21 mouse cellular contexts compared by ENCODE assay signal in genomic region chr8:127799849-127800471, GRCm38 (mm10).
DNase-seq lines count a peak whose midpoint lies in the region; ATAC-seq lines count a peak whose summit lies in the region.
"Had no signal": no experiment of that assay in that cellular context is flagged by ENCODE, and none has a peak within 500 bp of the region (broad histone marks: within the 10 kb centered on the region; RNA-seq: fewer than 3 reads in every experiment).

No protein-coding gene starts in this region.

- H3K4me2 ChIP-seq in liver, embryonic 11.5 days: no peak overlapping the region
- H3K4me2 ChIP-seq in liver, embryonic 12.5 days: no peak overlapping the region
- no peak overlapping the region for H3K4me2 ChIP-seq in midbrain, embryonic 11.5 days
- H3K4me2 ChIP-seq: embryonic facial prominence, embryonic 12.5 days; forebrain, embryonic 13.5 days; forebrain, embryonic 15.5 days had no signal

- H3K4me1 ChIP-seq in liver, embryonic 11.5 days (replicated peaks; ENCODE audit: control insufficient read depth, insufficient read depth, low read length): no peaks in the 10 kb centered on the region; the same call in 1 of the 2 replicates
- 0 out of 2 replicates have a peak, but pooled peaks cover 3% of the 10 kb centered on the region for H3K4me1 ChIP-seq in liver, embryonic 12.5 days
- no peaks in the 10 kb centered on the region for H3K4me1 ChIP-seq in midbrain, embryonic 11.5 days (ENCODE audit: control insufficient read depth, insufficient read depth, low read length)
- peaks cover 7% of the 10 kb centered on the region for H3K4me1 ChIP-seq in midbrain, embryonic 10.5 days

- no peak overlapping the region for H3K27ac ChIP-seq in liver, embryonic 11.5 days (ENCODE audit: low read depth, low read length)
- no peak overlapping the region for H3K27ac ChIP-seq in liver, embryonic 12.5 days
- H3K27ac ChIP-seq in midbrain, embryonic 11.5 days (ENCODE audit: low read depth, low read length): no peak overlapping the region
- H3K27ac ChIP-seq in midbrain, embryonic 10.5 days (replicated peaks): no peak overlapping the region
- H3K27ac ChIP-seq: embryonic facial prominence, embryonic 10.5 days; embryonic facial prominence, embryonic 12.5 days; forebrain, embryonic 13.5 days; forebrain, embryonic 15.5 days had no signal

- no peak for DNase-seq in liver, embryonic 11.5 days (ENCODE audit: low spot score)
- peak; percentile 74 for DNase-seq in midbrain, embryonic 11.5 days (ENCODE audit: low spot score, missing footprints)
- DNase-seq in midbrain, embryonic 10.5 days (ENCODE audit: low spot score): no peak
- DNase-seq in 416B (ENCODE audit: low read depth): peak; percentile 76
- no peak for DNase-seq in kidney, postnatal 25 days
- no peak for DNase-seq in embryo, embryonic 10 days (ENCODE audit: low spot score)
- DNase-seq: adrenal gland, adult 2 months; adrenal gland, postnatal 10 days; adrenal gland, postnatal 36 days; cerebellum, adult 11-12 months; cerebellum, adult 2 months; cerebellum, adult 9-10 months; cerebellum, postnatal 10 days; cerebellum, postnatal 25 days; forebrain, postnatal 0 days had no signal

- H3K9me3 ChIP-seq in liver, embryonic 11.5 days (ENCODE audit: control insufficient read depth, low read length): no peaks in the 10 kb centered on the region
- no peaks in the 10 kb centered on the region for H3K9me3 ChIP-seq in liver, embryonic 12.5 days (replicated peaks)
- H3K9me3 ChIP-seq in midbrain, embryonic 11.5 days (ENCODE audit: control insufficient read depth, low read length): no peaks in the 10 kb centered on the region
- H3K9me3 ChIP-seq in midbrain, embryonic 10.5 days (replicated peaks): no peaks in the 10 kb centered on the region
- H3K9me3 ChIP-seq: embryonic facial prominence, embryonic 10.5 days; embryonic facial prominence, embryonic 12.5 days; forebrain, embryonic 13.5 days; forebrain, embryonic 15.5 days had no signal

- 53% methylated on average over 6 of the region's 6 CpGs for WGBS in liver, embryonic 11.5 days
- 36% methylated on average over 6 of the region's 6 CpGs for WGBS in liver, embryonic 12.5 days (ENCODE audit: insufficient replicate concordance)
- 84% methylated on average over 6 of the region's 6 CpGs for WGBS in midbrain, embryonic 11.5 days
- 87% methylated on average over 6 of the region's 6 CpGs for WGBS in midbrain, embryonic 10.5 days

- H3K27me3 ChIP-seq in liver, embryonic 11.5 days (replicated peaks; ENCODE audit: control insufficient read depth, insufficient read depth, low read length): no peaks in the 10 kb centered on the region
- no peaks in the 10 kb centered on the region for H3K27me3 ChIP-seq in liver, embryonic 12.5 days (replicated peaks)
- H3K27me3 ChIP-seq in midbrain, embryonic 11.5 days (ENCODE audit: control insufficient read depth, insufficient read depth, low read length): no peaks in the 10 kb centered on the region
- H3K27me3 ChIP-seq in midbrain, embryonic 10.5 days (ENCODE audit: low read depth, poor library complexity, severe bottlenecking): no peaks in the 10 kb centered on the region
- H3K27me3 ChIP-seq: embryonic facial prominence, embryonic 12.5 days; forebrain, embryonic 13.5 days; forebrain, embryonic 15.5 days had no signal

- no peak overlapping the region for H3K4me3 ChIP-seq in liver, embryonic 11.5 days (ENCODE audit: low read depth, low read length)
- H3K4me3 ChIP-seq in liver, embryonic 12.5 days: no peak overlapping the region
- H3K4me3 ChIP-seq in midbrain, embryonic 11.5 days (ENCODE audit: low read depth, low read length): no peak overlapping the region
- no peak overlapping the region for H3K4me3 ChIP-seq in midbrain, embryonic 10.5 days
- H3K4me3 ChIP-seq: embryonic facial prominence, embryonic 10.5 days; embryonic facial prominence, embryonic 12.5 days; forebrain, embryonic 13.5 days; forebrain, embryonic 15.5 days had no signal

- 0 out of 2 replicates have a peak, but pooled peaks have one; percentile 18 for ATAC-seq in liver, embryonic 11.5 days (replicated peaks; ENCODE audit: low FRiP score)
- no peak for ATAC-seq in liver, embryonic 12.5 days
- ATAC-seq in midbrain, embryonic 11.5 days (ENCODE audit: low FRiP score): no peak
- peak; percentile 44; the same call in 1 of the 2 replicates for ATAC-seq in megakaryocyte progenitor cell, adult 5-6 weeks (replicated peaks; ENCODE audit: poor library complexity)
- ATAC-seq: forebrain, embryonic 13.5 days; forebrain, embryonic 15.5 days; forebrain, postnatal 0 days had no signal

- no peaks in the 10 kb centered on the region for H3K36me3 ChIP-seq in liver, embryonic 11.5 days (ENCODE audit: control insufficient read depth, insufficient read depth, low read length)
- H3K36me3 ChIP-seq in liver, embryonic 12.5 days: no peaks in the 10 kb centered on the region
- H3K36me3 ChIP-seq in midbrain, embryonic 11.5 days (ENCODE audit: control insufficient read depth, insufficient read depth, low read length): no peaks in the 10 kb centered on the region
- H3K36me3 ChIP-seq in midbrain, embryonic 10.5 days: no peaks in the 10 kb centered on the region
- H3K36me3 ChIP-seq: embryonic facial prominence, embryonic 10.5 days; embryonic facial prominence, embryonic 12.5 days; forebrain, embryonic 15.5 days had no signal

- H3K9ac ChIP-seq in liver, embryonic 11.5 days (ENCODE audit: low read depth, low read length): no peak overlapping the region
- H3K9ac ChIP-seq in liver, embryonic 12.5 days: no peak overlapping the region
- H3K9ac ChIP-seq in midbrain, embryonic 11.5 days (ENCODE audit: low read length): no peak overlapping the region
- H3K9ac ChIP-seq: embryonic facial prominence, embryonic 12.5 days; forebrain, embryonic 13.5 days; forebrain, embryonic 15.5 days; forebrain, postnatal 0 days had no signal

Comparison
In these comparisons a context has a peak if more than half of its experiments do, and no peak if none do; other contexts are left out.
1. ATAC-seq: peak in liver, embryonic 11.5 days (single experiment) and megakaryocyte progenitor cell, adult 5-6 weeks (single experiment); none in liver, embryonic 12.5 days (single experiment) and midbrain, embryonic 11.5 days (single experiment).
2. DNase-seq: peak in midbrain, embryonic 11.5 days (single experiment) and 416B (single experiment); none in liver, embryonic 11.5 days (single experiment), midbrain, embryonic 10.5 days (single experiment), kidney, postnatal 25 days (0 of 2) and embryo, embryonic 10 days (single experiment).